Mouse (Mus musculus) stomach, postnatal 0 days (tissue): ENCODE data around the gene Ticam1. TPM values are rescaled to one million over a fixed set of nuclear protein-coding genes. Genes with fewer than 3 reads are reported as not detected.

Experiments
- ATAC-seq: fragments of 200-750 bp; cut with Nextera tagmentation; 2 replicates; pipeline ENCODE4 v1.8.0; 2017; ENCODE audit not compliant: low FRiP score, low TSS enrichment
- DNase-seq: peaks from one replicate; pipeline ENCODE4 v3.0.0-alpha.2; 2016; ENCODE audit warnings: low spot score
- H3K27ac ChIP-seq: fragments of 300-500 bp; sonication (generic); replicated peaks from 2 replicates; pipeline ENCODE4 v1.5.1; 2014; ENCODE audit warnings: mild to moderate bottlenecking, control low read depth
- H3K27me3 ChIP-seq: fragments of 300-500 bp; sonication (generic); 2 replicates; pipeline ENCODE4 v1.6.1; 2014; ENCODE audit warnings: low read length; ENCODE audit not compliant: control insufficient read depth, insufficient read depth
- H3K36me3 ChIP-seq: fragments of 300-500 bp; sonication (generic); 2 replicates; pipeline ENCODE4 v1.6.1; 2014; ENCODE audit warnings: low read length, mixed read lengths; ENCODE audit not compliant: control insufficient read depth, insufficient read depth
- H3K4me1 ChIP-seq: fragments of 300-500 bp; sonication (generic); replicated peaks from 2 replicates; pipeline ENCODE4 v1.6.1; 2014; ENCODE audit warnings: antibody characterized with exemption; ENCODE audit not compliant: control insufficient read depth, insufficient read depth
- H3K4me2 ChIP-seq: fragments of 300-500 bp; sonication (generic); replicated peaks from 2 replicates; pipeline ENCODE4 v1.6.1; 2014; ENCODE audit warnings: low read depth, mild to moderate bottlenecking, control low read depth, moderate library complexity
- H3K4me3 ChIP-seq: fragments of 300-500 bp; sonication (generic); 2 replicates; pipeline ENCODE4 v1.5.1; 2014; ENCODE audit warnings: low read depth, low read length, control low read depth
- H3K9ac ChIP-seq: fragments of 300-500 bp; sonication (generic); 2 replicates; pipeline ENCODE4 v1.6.1; 2014; ENCODE audit warnings: mild to moderate bottlenecking, low read length, control low read depth, mixed read lengths
- H3K9me3 ChIP-seq: fragments of 300-500 bp; sonication (generic); 2 replicates; pipeline ENCODE4 v1.6.1; 2016; ENCODE audit warnings: low read length; ENCODE audit not compliant: control insufficient read depth
- CTCF ChIP-seq: IDR thresholded peaks from 2 replicates; pipeline ENCODE4 v1.5.1; 2016; ENCODE audit warnings: antibody characterized with exemption, low read depth, mild to moderate bottlenecking, moderate library complexity
- EP300 ChIP-seq: optimal IDR thresholded peaks from 2 replicates; pipeline ENCODE3; 2016; ENCODE audit warnings: antibody characterized with exemption
- WGBS: fragments of 180-500 bp; shearing (Covaris S2); extraction: QIAGEN DNeasy Blood & Tissue Kit; methylation state at CpG from one replicate; pipeline ENCODE4 v1.1.7; 2014; 5-methylcytosine and 5-hydroxymethylcytosine counted together
- polyA plus RNA-seq: library from polyadenylated mRNA; unstranded; fragments of >200 nt; fragmentation: Nextera tagmentation; extraction: Ambion mirVana; gene quantifications from 2 replicates; pipeline ENCODE4 v1.2.1, GENCODE M21; 2015

The Ticam1 gene
- polyA plus RNA-seq, 1 experiment from 2014 or later, result 4.6 TPM

DNA sequence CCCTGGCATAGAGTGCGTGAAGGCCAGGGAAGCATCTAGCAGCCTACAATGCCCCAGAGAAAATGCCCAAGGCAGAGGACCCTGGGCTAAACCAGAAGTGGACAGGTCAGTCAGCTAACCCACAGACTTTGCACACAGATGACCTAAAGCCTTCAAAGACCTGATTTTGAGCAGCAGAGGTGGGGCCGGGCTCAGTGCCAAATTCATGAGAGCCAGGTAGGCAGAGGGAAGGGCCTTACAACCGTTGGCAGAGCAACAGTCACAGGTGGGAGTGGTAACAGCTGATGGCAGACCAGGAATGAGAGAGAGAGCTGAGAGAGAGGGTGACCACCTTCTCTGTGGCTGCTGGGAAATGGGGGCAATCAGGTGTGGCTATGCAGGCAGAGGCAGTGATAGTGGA, 3.9 kb downstream of the Ticam1 start:
- Histone ChIP-seq H3K9me3 (no peaks in the 10 kb centered on the region), H3K4me1 (peaks cover 4% of the 10 kb centered on the region), H3K27me3 (no peaks in the 10 kb centered on the region), H3K9ac (no peak overlapping the region), H3K36me3 (peaks cover 8% of the 10 kb centered on the region; the same call in 1 of the 2 replicates), H3K27ac (peak overlapping the region; percentile 13; the same call in 1 of the 2 replicates), H3K4me3 (no peak overlapping the region), H3K4me2 (no peak overlapping the region)
- WGBS, result 54% methylated on average over 3 of the region's 3 CpGs
- no peak for ATAC-seq
- peak; percentile 82 for DNase-seq
- no peak for TF ChIP-seq CTCF
- TF ChIP-seq EP300, result no peak

DNA sequence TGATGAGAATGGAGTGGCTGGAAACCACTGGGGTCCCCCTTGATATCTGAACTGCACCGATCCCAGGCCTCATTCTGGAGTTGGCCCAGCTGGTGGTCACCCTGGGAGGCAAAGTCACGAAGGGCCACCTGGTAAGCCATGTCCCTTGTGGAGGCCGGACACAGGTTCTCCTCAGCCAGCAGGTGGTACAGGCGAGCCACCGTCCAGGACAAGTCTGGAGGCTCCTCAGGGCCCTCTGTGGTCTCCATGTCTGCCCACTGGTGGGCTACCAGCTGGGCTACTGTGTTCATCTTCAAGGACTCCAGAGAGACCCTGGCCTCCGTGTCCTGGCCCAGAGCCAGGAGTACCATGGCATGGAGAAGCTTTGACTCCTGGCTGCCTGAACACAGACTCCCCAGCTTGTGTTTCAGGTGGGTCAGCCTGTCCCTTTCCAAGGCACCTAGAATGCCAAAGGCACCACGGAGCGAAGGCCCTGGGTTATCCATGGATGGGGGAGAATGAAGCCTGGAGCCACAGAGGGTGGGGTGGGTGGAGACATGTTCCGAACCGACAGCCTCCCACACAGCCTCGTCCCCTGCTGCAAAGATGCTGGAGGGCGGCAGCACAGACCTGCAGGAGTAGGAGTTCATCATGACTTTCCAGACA, 4.9 kb downstream of the Ticam1 start:
- Histone ChIP-seq H3K9me3 (no peaks in the 10 kb centered on the region), H3K36me3 (peaks cover 8% of the 10 kb centered on the region; the same call in 1 of the 2 replicates), H3K4me3 (no peak overlapping the region), H3K4me2 (no peak overlapping the region), H3K27me3 (no peaks in the 10 kb centered on the region), H3K9ac (no peak overlapping the region), H3K4me1 (peaks cover 4% of the 10 kb centered on the region), H3K27ac (no peak overlapping the region; the same call in 1 of the 2 replicates)
- WGBS, result 80% methylated on average over 12 of the region's 12 CpGs
- TF ChIP-seq CTCF (peak; percentile 28; the same call in 1 of the 2 replicates), EP300 (no peak)
- no peak for DNase-seq
- ATAC-seq, result no peak

DNA sequence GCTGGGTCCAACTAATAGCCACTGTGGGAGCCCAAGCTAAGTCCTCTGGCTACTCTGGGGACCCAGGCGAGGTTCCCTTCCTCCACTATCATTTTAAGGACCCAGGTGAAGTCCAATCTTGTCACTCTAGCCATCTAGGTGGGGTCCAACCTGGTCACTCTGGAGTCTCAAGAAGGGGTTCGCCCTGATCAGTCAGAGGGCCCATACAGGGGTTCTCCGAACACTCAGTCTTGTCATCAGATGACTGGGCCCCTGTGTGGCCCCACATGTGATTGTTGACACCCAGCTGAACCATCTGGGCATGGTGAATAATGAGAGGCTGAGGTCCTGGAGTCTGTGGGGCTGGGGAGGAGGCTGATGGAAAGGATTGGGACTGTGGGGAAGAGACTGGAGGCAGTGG, 6.8 kb downstream of the Ticam1 start:
- Histone ChIP-seq H3K27ac (peak overlapping the region; percentile 76), H3K36me3 (peaks cover 8% of the 10 kb centered on the region; the same call in 1 of the 2 replicates), H3K4me1 (peaks cover 4% of the 10 kb centered on the region), H3K9me3 (no peaks in the 10 kb centered on the region), H3K4me3 (peak overlapping the region; percentile 31; the same call in 1 of the 2 replicates), H3K9ac (peak overlapping the region; percentile 38; the same call in 1 of the 2 replicates), H3K27me3 (no peaks in the 10 kb centered on the region), H3K4me2 (peak overlapping the region; percentile 47)
- WGBS, result 71% methylated on average over 3 of the region's 3 CpGs
- ATAC-seq (no peak), DNase-seq (peak; percentile 13)
- no peak for TF ChIP-seq CTCF
- no peak for TF ChIP-seq EP300

DNA sequence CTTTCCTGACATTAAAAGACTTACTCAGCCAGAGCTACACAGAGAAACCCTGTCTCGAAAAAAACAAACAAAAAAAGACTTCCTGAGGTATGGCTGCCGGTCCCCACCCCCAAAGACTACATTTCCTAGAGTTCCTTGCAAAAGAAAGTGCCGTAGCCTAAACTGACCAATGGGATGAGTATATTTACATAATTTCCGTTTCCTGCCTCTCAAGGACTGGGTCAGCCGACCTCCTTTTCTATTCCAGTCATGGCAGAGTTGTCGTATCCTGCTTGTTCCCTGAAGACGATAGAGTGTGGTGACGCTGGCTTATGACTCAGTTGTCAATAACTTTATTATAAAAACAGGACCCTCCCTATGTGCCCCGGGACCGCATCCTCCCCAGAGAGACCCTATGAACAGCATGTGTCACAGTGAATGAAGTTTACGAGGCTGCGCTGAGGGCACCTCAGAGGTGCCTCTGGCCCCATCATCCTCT, 7.4 kb downstream of the Ticam1 start:
- H3K9me3 ChIP-seq, result no peaks in the 10 kb centered on the region
- H3K36me3 ChIP-seq, result peaks cover 8% of the 10 kb centered on the region; the same call in 1 of the 2 replicates
- H3K9ac ChIP-seq, result peak overlapping the region; percentile 38
- peak overlapping the region; percentile 31 for H3K4me3 ChIP-seq
- H3K27ac ChIP-seq, result peak overlapping the region; percentile 76
- no peaks in the 10 kb centered on the region for H3K27me3 ChIP-seq
- peak overlapping the region; percentile 47 for H3K4me2 ChIP-seq
- peak; percentile 69 for TF ChIP-seq EP300
- TF ChIP-seq CTCF, result no peak
- WGBS, result 12% methylated on average over 12 of the region's 12 CpGs
- DNase-seq, result peak; percentile 64
- H3K4me1 ChIP-seq, result peaks cover 4% of the 10 kb centered on the region
- ATAC-seq, result peak; percentile 85

DNA sequence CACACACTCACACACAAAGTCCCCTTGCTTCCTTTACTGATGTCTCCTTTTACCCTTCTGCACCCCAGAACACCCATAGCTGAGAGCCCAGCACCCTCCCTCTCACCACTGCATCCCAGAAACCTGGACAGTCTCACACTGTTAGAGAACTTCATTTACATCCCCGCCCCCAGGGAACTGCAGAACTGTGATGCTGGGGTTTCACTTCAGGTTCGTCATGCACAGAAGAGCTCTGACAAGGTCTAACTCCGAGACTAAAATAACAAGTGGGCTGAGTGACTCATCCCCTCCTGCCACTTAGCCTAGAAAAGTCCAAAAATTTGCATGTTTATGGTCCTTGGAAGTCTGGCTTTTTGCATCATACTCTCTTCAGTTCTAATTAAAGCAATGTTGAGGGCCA, 10.3 kb downstream of the Ticam1 start:
- Histone ChIP-seq H3K4me3 (no peak overlapping the region), H3K9ac (no peak overlapping the region), H3K4me1 (peaks cover 4% of the 10 kb centered on the region), H3K36me3 (0 out of 2 replicates have a peak, but pooled peaks cover under 1% of the 10 kb centered on the region), H3K27ac (no peak overlapping the region), H3K4me2 (no peak overlapping the region), H3K27me3 (no peaks in the 10 kb centered on the region), H3K9me3 (no peaks in the 10 kb centered on the region)
- DNase-seq (no peak), ATAC-seq (no peak)
- no peak for TF ChIP-seq CTCF
- no peak for TF ChIP-seq EP300
- WGBS, result 58% methylated on average over 3 of the region's 3 CpGs

DNA sequence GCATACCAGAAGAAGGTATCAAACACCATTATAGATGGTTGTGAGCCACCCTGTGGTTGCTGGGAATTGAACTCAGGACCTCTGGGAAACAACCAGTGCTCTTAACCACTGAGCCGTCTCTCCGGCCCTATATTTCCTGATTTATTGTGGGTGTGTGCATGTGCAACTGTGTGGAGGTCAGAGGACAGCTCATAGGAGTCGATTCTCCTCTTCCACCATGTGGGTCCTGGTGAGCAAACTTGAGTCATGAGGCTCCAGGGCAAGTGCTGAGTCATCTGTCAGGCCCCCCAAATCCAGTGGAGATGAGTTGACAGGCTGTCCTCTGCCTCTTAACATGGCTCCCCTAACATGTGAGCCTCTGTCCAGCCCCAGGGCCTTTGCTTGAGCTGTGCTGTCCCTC, 10.7 kb downstream of the Ticam1 start:
- peaks cover 4% of the 10 kb centered on the region for H3K4me1 ChIP-seq
- no peaks in the 10 kb centered on the region for H3K9me3 ChIP-seq
- H3K27me3 ChIP-seq, result no peaks in the 10 kb centered on the region
- no peak overlapping the region for H3K4me3 ChIP-seq
- TF ChIP-seq EP300 (no peak), CTCF (no peak)
- H3K27ac ChIP-seq, result no peak overlapping the region
- H3K9ac ChIP-seq, result no peak overlapping the region
- no peak for ATAC-seq
- H3K4me2 ChIP-seq, result no peak overlapping the region
- H3K36me3 ChIP-seq, result no peaks in the 10 kb centered on the region
- no peak for DNase-seq
- whole genome bisulfite sequencing, result 65% methylated on average over 3 of the region's 3 CpGs
